Mouse (Mus musculus) heart, postnatal 0 days (tissue): Measurements from ENCODE around the gene Gm10401.

Experiments
- CTCF ChIP-seq: IDR thresholded peaks from 2 replicates; pipeline ENCODE4 v1.5.1; 2016; ENCODE audit warnings: antibody characterized with exemption, control low read depth, low read depth
- EP300 ChIP-seq: IDR thresholded peaks from 2 replicates; pipeline ENCODE4 v1.6.1; 2016; ENCODE audit warnings: antibody characterized with exemption, low read depth

DNA sequence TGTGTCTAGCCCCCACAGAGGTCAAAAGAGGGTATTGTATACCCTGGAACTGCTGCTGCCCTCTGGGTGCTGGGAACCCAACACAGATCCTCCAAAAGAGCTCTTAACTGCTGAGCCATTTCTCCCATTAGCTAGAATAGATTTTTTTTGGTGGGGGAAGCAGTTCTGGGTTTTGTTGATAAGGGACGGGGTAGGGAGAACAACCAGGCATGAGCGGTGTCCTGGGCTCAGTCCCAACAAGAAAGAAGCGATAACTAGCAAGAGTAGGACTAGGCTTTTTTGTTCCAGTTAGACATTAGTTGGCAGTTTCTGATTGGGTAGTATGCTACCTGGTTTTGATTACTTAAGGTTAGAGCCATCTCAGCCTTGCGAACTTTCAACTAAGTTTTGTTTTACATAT, 40.9 kb downstream of the Gm10401 start:
- TF ChIP-seq CTCF (no peak), EP300 (no peak)
